ENCODE assay signal across 8 mouse cellular contexts in genomic region chr9:32585357-32585756, GRCm38 (mm10). TPM values are rescaled to one million over a fixed set of nuclear protein-coding genes. Genes with fewer than 3 reads are reported as not detected.
A peak's percentile ranks its signal among the peaks of the same experiment; 100 is the strongest.
DNase-seq lines count a peak whose midpoint lies in the region; ATAC-seq and TF ChIP-seq lines count a peak whose summit lies in the region.
"Had no signal": no experiment of that assay in that cellular context is flagged by ENCODE, and none has a peak within 500 bp of the region (broad histone marks: within the 10 kb centered on the region; RNA-seq: fewer than 3 reads in every experiment).

No protein-coding gene starts in this region.

- TF ChIP-seq CTCF in brain, embryonic 14.5 days (IDR thresholded peaks at IDR 0.05; ENCODE audit: borderline replicate concordance, extremely low read depth, insufficient read depth, insufficient read length): peak; percentile 66; the same call in 1 of the 2 replicates

- TF ChIP-seq POLR2A in brain, embryonic 14.5 days (IDR thresholded peaks at IDR 0.05; ENCODE audit: borderline replicate concordance, extremely low read depth, insufficient read depth, insufficient read length, poor library complexity, severe bottlenecking): no peak

- peak; percentile 46 for DNase-seq in heart, postnatal 4 days
- no peak for DNase-seq in neural tube, embryonic 11.5 days (ENCODE audit: low spot score)
- no peak for DNase-seq in neural tube, embryonic 10.5 days (ENCODE audit: extremely low spot score, low spot score)
- DNase-seq in brain, embryonic 14.5 days (ENCODE audit: low read depth): no peak
- DNase-seq in testis, postnatal 10 days (ENCODE audit: low spot score): peak; percentile 61
- no peak for DNase-seq in ovary, postnatal 14 days (ENCODE audit: low spot score)

- 50% methylated on average over 7 of the region's 7 CpGs for WGBS in heart, embryonic 12.5 days
- WGBS in neural tube, embryonic 11.5 days: 54% methylated on average over 6 of the region's 7 CpGs

- no peaks in the 10 kb centered on the region for H3K36me3 ChIP-seq in heart, embryonic 12.5 days
- H3K36me3 ChIP-seq in neural tube, embryonic 11.5 days (ENCODE audit: control insufficient read depth, insufficient read depth, low read length): no peaks in the 10 kb centered on the region
- H3K36me3 ChIP-seq: heart, embryonic 13.5 days had no signal

- 0 out of 2 replicates have a peak, but pooled peaks cover 6% of the 10 kb centered on the region for H3K4me1 ChIP-seq in heart, embryonic 12.5 days (replicated peaks)
- H3K4me1 ChIP-seq in neural tube, embryonic 11.5 days (ENCODE audit: control insufficient read depth, insufficient read depth, low read length): no peaks in the 10 kb centered on the region; the same call in 1 of the 2 replicates

- no peaks in the 10 kb centered on the region for H3K9me3 ChIP-seq in heart, embryonic 12.5 days (replicated peaks)
- no peaks in the 10 kb centered on the region for H3K9me3 ChIP-seq in neural tube, embryonic 11.5 days (ENCODE audit: control insufficient read depth, low read length)
- H3K9me3 ChIP-seq: heart, embryonic 13.5 days had no signal

- no peak overlapping the region for H3K27ac ChIP-seq in heart, embryonic 12.5 days (ENCODE audit: poor library complexity, severe bottlenecking)
- no peak overlapping the region for H3K27ac ChIP-seq in neural tube, embryonic 11.5 days (ENCODE audit: low read depth, low read length)
- H3K27ac ChIP-seq: heart, embryonic 13.5 days had no signal

- no peak for ATAC-seq in heart, embryonic 12.5 days (ENCODE audit: insufficient number of reproducible peaks, low FRiP score)
- 0 out of 2 replicates have a peak, but pooled peaks have one; percentile 41 for ATAC-seq in neural tube, embryonic 11.5 days (ENCODE audit: insufficient read depth, low FRiP score, low TSS enrichment)

- no peak overlapping the region for H3K9ac ChIP-seq in heart, embryonic 12.5 days
- no peak overlapping the region for H3K9ac ChIP-seq in neural tube, embryonic 11.5 days (ENCODE audit: low read length)
- H3K9ac ChIP-seq: heart, embryonic 13.5 days had no signal

- H3K27me3 ChIP-seq in heart, embryonic 12.5 days (replicated peaks): 0 out of 2 replicates have a peak, but pooled peaks cover 3% of the 10 kb centered on the region
- H3K27me3 ChIP-seq in neural tube, embryonic 11.5 days (ENCODE audit: control insufficient read depth, insufficient read depth, low read length): peaks cover 3% of the 10 kb centered on the region; the same call in 1 of the 2 replicates

- no peak overlapping the region for H3K4me3 ChIP-seq in heart, embryonic 12.5 days
- no peak overlapping the region for H3K4me3 ChIP-seq in neural tube, embryonic 11.5 days (ENCODE audit: low read depth, low read length)
- H3K4me3 ChIP-seq: heart, embryonic 13.5 days had no signal

- no peak overlapping the region for H3K4me2 ChIP-seq in heart, embryonic 12.5 days
- no peak overlapping the region for H3K4me2 ChIP-seq in neural tube, embryonic 11.5 days (ENCODE audit: low read depth)
- H3K4me2 ChIP-seq: heart, embryonic 13.5 days had no signal

RNA-seq across cellular contexts. Expression of gene Fli1, which starts 42.7 kb away (rescaled TPM):
- 10 to 100 TPM; 38.9 to 41.1 TPM for total RNA-seq in heart, postnatal 4 days (2021)
- 20.1 and 20.2 TPM in 2 replicates for polyA plus RNA-seq in heart, embryonic 12.5 days (2016; fragmentation: Nextera tagmentation; extraction: Ambion mirVana)
- polyA plus RNA-seq in neural tube, embryonic 11.5 days (2014; fragmentation: Nextera tagmentation; extraction: Ambion mirVana): 22.8 and 24.4 TPM in 2 replicates
- 2.5 and 5.3 TPM in 2 replicates for polyA plus RNA-seq in brain, embryonic 14.5 days (2012; rRNA removed)

RNA-seq across cellular contexts. Expression of gene Ets1, which starts 50.7 kb away (rescaled TPM):
- 100 to 1,000 TPM in 1 of 2 experiments, 10 to 100 TPM in 1; 97.5 to 106 TPM for total RNA-seq in heart, postnatal 4 days (2021)
- 65.6 and 68.1 TPM in 2 replicates for polyA plus RNA-seq in heart, embryonic 12.5 days (2016; fragmentation: Nextera tagmentation; extraction: Ambion mirVana)
- 33.4 and 34.4 TPM in 2 replicates for polyA plus RNA-seq in neural tube, embryonic 11.5 days (2014; fragmentation: Nextera tagmentation; extraction: Ambion mirVana)
- polyA plus RNA-seq in brain, embryonic 14.5 days (2012; rRNA removed): 10.6 and 15.8 TPM in 2 replicates

Comparison
In these comparisons a context has a peak if more than half of its experiments do, and no peak if none do; other contexts are left out.
1. DNase-seq: peak in heart, postnatal 4 days (single experiment) and testis, postnatal 10 days (single experiment); none in neural tube, embryonic 11.5 days (single experiment), neural tube, embryonic 10.5 days (single experiment), brain, embryonic 14.5 days (single experiment) and ovary, postnatal 14 days (single experiment).